8 mouse cellular contexts compared by ENCODE assay signal in genomic region chr3:65441586-65442111, GRCm38 (mm10). TPM values are rescaled to one million over a fixed set of nuclear protein-coding genes. Genes with fewer than 3 reads are reported as not detected.
DNase-seq lines count a peak whose midpoint lies in the region; ATAC-seq lines count a peak whose summit lies in the region.

No protein-coding gene starts in this region.

- no peak overlapping the region for H3K9ac ChIP-seq in forebrain, embryonic 15.5 days (replicated peaks)

- peak; percentile 23 for DNase-seq in ovary, postnatal 36 days (ENCODE audit: low spot score)
- DNase-seq in ovary, postnatal 10 days (ENCODE audit: low spot score): no peak
- peak; percentile 31 to 60 for DNase-seq in heart, postnatal 36 days
- peak; percentile 74 to 86 for DNase-seq in layer of hippocampus, adult 8-10 months (ENCODE audit: low spot score in 2 of 2)
- DNase-seq in lung, postnatal 10 days: peak; percentile 50
- peak; percentile 66 for DNase-seq in skeletal muscle tissue, adult 2 months (ENCODE audit: low read depth, low spot score)
- no peak for DNase-seq in natural killer cell, adult 2 months (ENCODE audit: low spot score in 2 of 2)

- intact Hi-C loops in heart, postnatal 36 days (cut with DNase I): loop anchor here (5.0 kb wide), 1 partner anchor 86 kb away; the partner anchor contains the start of gene Tiparp

- peak overlapping the region; percentile 73 for H3K27ac ChIP-seq in forebrain, embryonic 15.5 days (replicated peaks)

- peak overlapping the region; percentile 25 for H3K4me2 ChIP-seq in forebrain, embryonic 15.5 days (replicated peaks)

- H3K36me3 ChIP-seq in forebrain, embryonic 15.5 days: no peaks in the 10 kb centered on the region

- H3K4me1 ChIP-seq in forebrain, embryonic 15.5 days: peaks cover 17% of the 10 kb centered on the region

- WGBS in forebrain, embryonic 15.5 days: 26% methylated on average over 8 of the region's 8 CpGs

- no peaks in the 10 kb centered on the region for H3K9me3 ChIP-seq in forebrain, embryonic 15.5 days

- no peaks in the 10 kb centered on the region for H3K27me3 ChIP-seq in forebrain, embryonic 15.5 days

- no peak overlapping the region for H3K4me3 ChIP-seq in forebrain, embryonic 15.5 days

- ATAC-seq in forebrain, embryonic 15.5 days (replicated peaks): peak; percentile 88

RNA-seq across cellular contexts. Expression of gene Ssr3, which starts 49.2 kb away (rescaled TPM):
- 157 and 162 TPM in 2 replicates for polyA plus RNA-seq in forebrain, embryonic 15.5 days (2015; fragmentation: Nextera tagmentation; extraction: Ambion mirVana)
- total RNA-seq in heart, postnatal 36 days (2021): 100 to 1,000 TPM; 117 to 129 TPM
- 100 to 1,000 TPM in 3 of 4 experiments, 10 to 100 TPM in 1; 99.4 to 115 (median 107) TPM for total RNA-seq in layer of hippocampus, adult 8-10 months (2022)

Comparison
In these comparisons a context has a peak if more than half of its experiments do, and no peak if none do; other contexts are left out.
1. DNase-seq: peak in ovary, postnatal 36 days (single experiment), heart, postnatal 36 days (2 of 2), layer of hippocampus, adult 8-10 months (2 of 2), lung, postnatal 10 days (single experiment) and skeletal muscle tissue, adult 2 months (single experiment); none in ovary, postnatal 10 days (single experiment) and natural killer cell, adult 2 months (0 of 2).